Mouse (Mus musculus): ENCODE data around the gene Gstk1.

GRCm38 (mm10) chr6:42247173-42247572, 1.4 kb downstream of the Gstk1 start:
- no peak for TF ChIP-seq CTCF (IDR thresholded peaks at IDR 0.05; ENCODE audit: low read depth)
- TF ChIP-seq EP300 (optimal IDR thresholded peaks at IDR 0.05): no peak

Measured in stomach, postnatal 0 days (tissue).